Mouse (Mus musculus): ENCODE measurements around the gene Iqcn.

Iqcn gene

GRCm38 (mm10) chr8:70699834-70700554 lies 3.3 kb upstream of the Iqcn start:
- DNase-seq (ENCODE audit: low spot score in 2 of 2): peak; percentile 55 to 75

DNA sequence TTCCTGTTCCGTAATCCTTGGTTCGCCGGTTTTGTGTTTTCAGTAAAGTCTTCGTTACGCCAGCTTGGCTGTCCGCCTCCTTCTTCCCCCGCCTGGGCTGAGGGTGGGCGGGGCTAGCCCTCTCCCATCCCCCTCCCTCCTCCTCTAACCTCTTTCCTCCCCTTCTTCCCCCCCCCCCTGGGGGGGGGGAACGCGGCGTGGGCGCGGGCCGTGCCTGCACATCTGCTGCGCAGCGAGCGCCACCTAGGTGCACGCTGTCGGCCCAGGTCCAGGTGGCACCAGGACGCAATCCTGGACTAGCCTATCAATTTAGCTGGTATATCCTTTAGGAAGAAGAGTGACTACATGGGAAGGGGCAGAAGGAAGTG lies 2.7 kb upstream of the Iqcn start:
- peak; percentile 83 to 85 for DNase-seq (ENCODE audit: low spot score in 2 of 2)

- DNase-seq (ENCODE audit: low spot score in 2 of 2): no peak
Observed at GRCm38 (mm10) chr8:70701048-70701981, 1.9 kb upstream of the Iqcn start.

DNA sequence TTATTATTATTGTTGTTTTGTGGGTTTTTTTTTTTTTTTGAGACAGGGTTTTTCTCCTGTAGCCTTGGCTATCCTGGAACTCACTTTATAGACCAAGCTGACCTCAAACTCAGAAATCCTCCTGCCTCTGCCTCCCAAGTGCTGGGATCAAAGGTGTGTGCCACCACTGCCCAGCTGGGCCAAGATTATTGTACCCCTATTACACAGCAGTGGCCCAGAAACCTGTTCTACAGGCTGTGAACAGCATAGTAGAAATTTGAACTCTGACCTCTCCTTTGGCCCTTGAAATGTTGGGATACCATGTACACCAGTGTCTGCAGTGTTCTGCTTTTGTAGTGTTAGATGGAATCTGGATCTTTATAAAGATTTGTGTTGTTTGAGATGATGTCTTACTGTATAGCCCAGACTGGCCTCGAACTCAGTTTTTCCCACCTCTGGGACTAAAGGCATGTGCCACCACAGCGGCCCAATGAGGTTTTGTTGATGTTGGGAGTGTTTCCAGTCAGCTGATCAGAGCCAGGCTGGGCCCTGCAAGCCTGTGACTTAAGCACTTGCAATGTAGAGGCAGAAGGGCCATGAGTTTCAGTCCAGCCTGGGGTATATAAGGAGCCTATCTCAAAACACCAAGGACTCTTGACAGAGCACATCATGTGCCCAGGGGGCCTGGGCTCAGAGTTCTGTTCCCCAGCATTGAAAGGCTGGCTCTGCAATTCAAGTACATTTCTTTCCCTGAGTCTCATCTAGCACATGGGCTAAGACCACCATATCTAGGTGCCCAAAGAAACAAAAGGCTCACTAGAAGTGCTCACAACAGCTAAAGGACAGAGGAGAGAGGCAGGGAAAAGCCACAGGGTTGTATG lies 1.0 kb upstream of the Iqcn start:
- no peak for DNase-seq (ENCODE audit: low spot score in 2 of 2)

DNA sequence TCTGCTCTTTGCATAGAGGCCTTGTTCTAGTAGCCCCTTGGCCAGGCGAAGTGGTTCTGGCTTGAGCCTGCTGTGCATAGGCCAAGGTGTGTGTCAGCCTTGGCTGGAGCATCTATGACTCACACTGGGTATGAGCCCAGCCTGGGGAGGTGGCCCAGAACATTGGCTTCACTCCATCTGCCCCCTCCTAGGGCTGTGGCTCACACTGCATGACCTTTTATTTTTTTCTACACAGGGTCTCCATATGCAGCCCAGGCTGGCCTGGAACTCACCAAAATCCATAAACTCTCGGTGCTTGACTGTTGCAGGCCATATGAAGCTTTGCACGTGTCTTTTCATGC lies 445 bp upstream of the Iqcn start:
- DNase-seq (ENCODE audit: low spot score in 2 of 2): no peak

- DNase-seq (ENCODE audit: low spot score in 2 of 2): no peak
Observed at GRCm38 (mm10) chr8:70708281-70708680, 5.0 kb downstream of the Iqcn start.

GRCm38 (mm10) chr8:70709794-70710193 lies 6.5 kb downstream of the Iqcn start:
- DNase-seq (ENCODE audit: low spot score in 2 of 2): no peak

DNA sequence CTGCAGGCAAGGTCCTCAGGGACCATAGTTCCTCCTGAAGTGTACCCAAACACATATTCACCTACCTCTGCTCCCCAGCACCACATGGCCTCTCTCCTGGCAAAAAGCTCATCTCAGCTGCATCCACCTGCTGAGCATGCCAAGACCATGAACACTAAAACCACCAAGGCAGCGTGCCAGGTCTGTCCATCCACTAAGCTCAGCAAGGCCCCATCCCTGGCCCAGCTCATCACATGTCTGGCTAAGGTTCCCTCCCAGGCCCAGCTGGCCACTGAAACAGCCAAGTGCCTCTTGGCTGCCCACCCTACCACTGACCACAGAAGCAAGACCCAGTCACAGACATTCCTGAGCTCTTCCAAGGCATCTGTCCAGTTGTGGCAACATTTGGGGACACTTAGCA lies 7.0 kb downstream of the Iqcn start:
- no peak for DNase-seq (ENCODE audit: low spot score in 2 of 2)

DNA sequence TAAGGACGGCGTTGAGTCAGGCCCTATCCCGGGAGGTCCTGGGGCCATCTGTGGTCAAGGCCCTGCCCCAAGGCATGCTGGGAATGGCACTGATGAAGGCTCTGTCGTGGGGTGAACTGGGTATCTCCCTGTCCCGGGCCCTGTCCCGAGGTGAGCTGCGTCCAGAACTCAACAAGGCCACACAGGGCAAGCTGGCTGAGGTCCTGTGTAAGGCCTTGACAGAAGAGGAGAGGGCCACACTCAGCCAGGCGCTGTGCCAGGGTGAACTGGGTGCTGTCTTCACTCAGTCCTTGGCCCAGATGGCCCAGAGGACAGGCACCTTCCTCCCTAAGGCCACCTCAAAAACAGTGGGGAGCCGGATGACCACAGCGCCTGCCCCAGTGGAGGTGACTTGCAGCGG lies 7.8 kb downstream of the Iqcn start:
- no peak for DNase-seq (ENCODE audit: low spot score in 2 of 2)

GRCm38 (mm10) chr8:70713991-70714390 lies 10.7 kb downstream of the Iqcn start:
- DNase-seq (ENCODE audit: low spot score in 2 of 2): no peak

- DNase-seq (ENCODE audit: low spot score in 2 of 2): no peak
Observed at GRCm38 (mm10) chr8:70715086-70715485, 11.8 kb downstream of the Iqcn start.

- DNase-seq (ENCODE audit: low spot score in 2 of 2): no peak
Observed at GRCm38 (mm10) chr8:70716521-70717400, 13.5 kb downstream of the Iqcn start.

GRCm38 (mm10) chr8:70718297-70718696 lies 15.0 kb downstream of the Iqcn start, which contains the start of gene Gm3336:
Gm3336 (plus strand) TSS chr8:70718543.
- DNase-seq (ENCODE audit: low spot score in 2 of 2): peak in 1 of 2 experiments; percentile 43

GRCm38 (mm10) chr8:70719796-70720270 lies 16.6 kb downstream of the Iqcn start:
- DNase-seq (ENCODE audit: low spot score in 2 of 2): no peak

DNA sequence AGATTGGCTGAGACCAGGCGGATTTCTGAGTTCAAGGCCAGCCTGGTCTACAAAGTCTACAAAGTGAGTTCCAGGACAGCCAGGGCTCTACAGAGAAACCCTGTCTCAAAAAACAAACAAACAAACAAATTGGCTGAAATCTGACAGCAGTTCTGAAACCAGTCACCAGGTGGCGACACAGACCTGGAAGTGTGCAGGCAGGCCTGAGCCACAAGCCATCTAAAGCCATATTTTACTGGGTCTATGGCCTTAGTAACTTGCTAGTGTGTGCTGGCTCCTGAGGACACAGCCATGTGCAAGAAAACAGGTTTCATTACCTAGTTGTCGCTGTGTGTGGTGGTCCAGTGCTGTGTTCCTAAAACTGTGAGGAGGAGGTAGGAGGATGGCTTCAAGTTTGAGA lies 17.5 kb downstream of the Iqcn start:
- peak; percentile 53 to 56 for DNase-seq (ENCODE audit: low spot score in 2 of 2)

DNA sequence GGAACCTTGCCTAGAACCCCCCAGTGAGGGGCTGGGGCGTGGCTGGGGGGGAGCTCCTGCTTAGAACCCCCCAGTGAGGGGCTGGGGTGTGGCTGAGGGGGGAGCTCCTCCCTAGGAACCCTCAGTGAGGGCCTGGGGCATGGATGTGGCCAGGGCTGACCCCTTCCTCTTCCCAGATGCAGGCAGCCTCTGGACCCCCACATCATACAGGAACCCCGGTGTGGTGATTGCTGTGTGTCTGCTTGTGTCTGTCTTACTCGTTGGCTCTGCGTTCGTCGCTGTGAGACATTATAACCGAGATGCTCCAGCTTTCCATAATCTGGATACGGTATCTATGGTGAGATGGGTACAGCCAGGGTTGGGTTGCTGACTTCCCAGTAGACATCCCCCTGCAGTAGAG lies 18.3 kb downstream of the Iqcn start:
- DNase-seq (ENCODE audit: low spot score in 2 of 2): no peak

- no peak for DNase-seq (ENCODE audit: low spot score in 2 of 2)
Observed at GRCm38 (mm10) chr8:70723486-70724210, 20.4 kb downstream of the Iqcn start, which contains the start of gene Pde4c. Pde4c (plus strand) TSS chr8:70723720.

DNA sequence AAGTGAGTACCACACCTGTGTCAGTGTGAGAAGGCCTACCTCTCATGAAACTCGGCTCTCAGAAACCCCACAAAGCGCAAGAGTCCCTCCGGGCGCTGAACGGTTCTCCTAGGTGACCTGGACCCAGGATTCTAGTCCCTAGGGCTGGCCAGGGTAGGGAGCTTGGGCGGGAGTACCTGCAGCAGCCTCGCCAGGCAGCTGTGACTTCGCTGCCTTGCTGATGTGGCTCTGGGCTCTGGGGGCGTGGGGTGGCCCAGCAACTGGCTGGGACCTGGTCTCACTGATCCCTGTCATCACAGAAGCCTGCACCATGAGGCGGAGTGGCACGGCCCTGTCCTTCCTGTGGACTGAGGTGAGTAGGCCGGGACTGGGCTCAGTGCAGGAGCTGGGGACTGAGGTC lies 21.0 kb downstream of the Iqcn start:
- no peak for DNase-seq (ENCODE audit: low spot score in 2 of 2)

DNA sequence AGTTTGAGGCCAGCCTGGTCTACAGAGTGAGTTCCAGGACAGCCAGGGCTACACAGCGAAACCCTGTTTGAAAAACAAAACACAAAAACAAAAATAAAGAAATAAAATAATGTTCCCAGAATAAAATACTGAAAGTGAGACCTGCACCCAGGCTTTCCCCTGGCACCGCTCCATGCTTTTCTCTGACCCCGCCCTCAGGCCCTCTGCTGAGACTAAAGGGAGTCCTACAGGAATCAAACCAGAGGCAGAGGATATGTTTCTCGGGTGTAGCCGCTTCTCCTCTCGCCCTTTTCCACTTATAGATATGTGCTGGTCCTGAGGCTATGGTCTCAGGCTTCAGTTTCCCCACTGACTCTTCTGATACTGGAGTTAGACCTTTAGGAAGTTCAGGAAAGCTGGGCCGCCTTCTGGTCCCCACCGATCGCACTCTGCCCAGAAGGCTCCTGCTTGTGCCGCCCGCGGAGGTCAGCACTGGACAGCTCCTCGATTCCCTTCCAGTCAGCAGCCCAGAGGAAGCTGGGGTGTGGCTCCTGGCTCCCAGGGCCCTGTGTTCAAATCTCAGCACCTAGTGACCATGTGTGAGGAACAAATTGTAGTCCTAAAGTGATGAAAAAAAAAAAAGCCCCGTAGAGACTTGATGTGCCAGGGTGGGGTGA lies 22.7 kb downstream of the Iqcn start:
- DNase-seq (ENCODE audit: low spot score in 2 of 2): no peak

GRCm38 (mm10) chr8:70726721-70727120 lies 23.5 kb downstream of the Iqcn start:
- no peak for DNase-seq (ENCODE audit: low spot score in 2 of 2)
